Mouse (Mus musculus): ENCODE results near the gene Ubtd2. TPM values are rescaled to one million over a fixed set of nuclear protein-coding genes. Genes with fewer than 3 reads are reported as not detected.

Gene Ubtd2
- 64.4 and 71.9 TPM in 2 replicates for polyA plus RNA-seq (2016; fragmentation: Nextera tagmentation; extraction: Ambion mirVana)

DNA sequence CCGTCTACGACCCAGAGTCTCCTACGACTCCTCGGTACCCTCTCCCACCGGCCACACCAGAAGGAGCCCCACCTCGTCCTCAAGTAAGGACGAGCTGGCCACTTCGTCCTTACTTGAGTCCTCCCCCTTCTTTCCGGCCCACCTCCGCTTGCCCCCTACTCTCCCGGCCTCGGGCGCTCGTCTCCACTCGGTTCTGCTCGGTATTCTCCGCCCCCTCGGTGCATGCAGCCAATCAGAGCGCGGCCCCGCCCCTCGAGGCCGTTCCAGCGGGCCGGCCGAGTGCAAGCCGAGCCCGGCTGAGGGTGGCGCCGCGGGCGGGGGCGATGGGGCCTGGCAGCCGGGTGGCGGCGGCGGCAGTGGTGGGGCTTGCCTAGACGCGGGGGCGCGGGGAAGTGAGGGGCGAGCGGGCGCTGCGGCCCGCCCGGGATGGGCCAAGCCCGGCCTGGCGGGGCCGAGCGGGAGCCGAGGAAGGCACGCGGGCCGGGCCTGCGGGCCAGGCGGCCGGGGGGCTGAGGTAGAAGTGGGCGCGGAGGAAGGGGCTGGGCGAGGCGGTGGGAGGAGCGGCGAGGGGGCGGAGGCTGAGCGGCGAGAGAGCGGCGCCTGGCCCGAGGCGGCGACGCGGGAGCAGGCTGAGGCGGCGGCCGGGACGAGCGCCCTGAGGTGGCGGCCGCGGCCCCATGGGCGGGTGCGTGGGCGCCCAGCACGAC is at the start of gene Ubtd2:
TSS of gene Ubtd2 (plus strand) at position 571 of the 707 bp plus-strand sequence.
- peak; percentile 98 for ATAC-seq (ENCODE audit: low FRiP score)
- Histone ChIP-seq H3K4me2 (replicated peaks) (peak within 1 kb of the TSS; percentile 91), H3K27ac (peak within 1 kb of the TSS; percentile 98), H3K36me3 (no peaks in the 10 kb centered on the region), H3K27me3 (no peaks in the 10 kb centered on the region), H3K9me3 (replicated peaks) (no peaks in the 10 kb centered on the region), H3K9ac (peak within 1 kb of the TSS; percentile 92), H3K4me1 (peaks cover 16% of the 10 kb centered on the region), H3K4me3 (peak within 1 kb of the TSS; percentile 95)
- under 1% methylated on average over 71 of the region's 86 CpGs for WGBS

DNA sequence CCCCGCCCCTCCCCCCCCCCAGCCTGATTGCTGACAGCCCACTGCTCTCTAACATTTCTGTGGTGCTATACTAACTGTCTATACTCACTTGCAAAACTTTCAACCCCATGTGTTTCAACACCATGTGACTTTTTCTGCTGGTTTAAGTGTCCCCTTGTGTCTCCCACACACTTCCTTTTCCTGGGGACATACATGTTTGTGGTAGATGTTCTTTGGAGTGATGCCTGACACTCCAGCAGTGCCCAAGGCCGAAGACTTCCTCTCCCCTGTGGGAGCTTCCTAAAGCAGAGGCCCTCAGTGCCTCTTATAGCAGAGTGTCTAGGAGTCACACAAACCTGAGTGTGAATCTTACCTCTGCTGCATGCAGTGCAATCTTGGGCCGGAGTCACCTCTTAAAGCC is 47.3 kb upstream of the Ubtd2 start:
- ATAC-seq (ENCODE audit: low FRiP score), result no peak
- H3K4me3 ChIP-seq, result no peak overlapping the region
- WGBS, result 90% methylated on average over 3 of the region's 3 CpGs
- H3K9me3 ChIP-seq (replicated peaks), result no peaks in the 10 kb centered on the region
- H3K9ac ChIP-seq, result no peak overlapping the region
- peaks cover 11% of the 10 kb centered on the region for H3K4me1 ChIP-seq
- no peak overlapping the region for H3K4me2 ChIP-seq (replicated peaks)
- H3K27me3 ChIP-seq, result no peaks in the 10 kb centered on the region
- no peak overlapping the region for H3K27ac ChIP-seq
- peaks cover 46% of the 10 kb centered on the region for H3K36me3 ChIP-seq

DNA sequence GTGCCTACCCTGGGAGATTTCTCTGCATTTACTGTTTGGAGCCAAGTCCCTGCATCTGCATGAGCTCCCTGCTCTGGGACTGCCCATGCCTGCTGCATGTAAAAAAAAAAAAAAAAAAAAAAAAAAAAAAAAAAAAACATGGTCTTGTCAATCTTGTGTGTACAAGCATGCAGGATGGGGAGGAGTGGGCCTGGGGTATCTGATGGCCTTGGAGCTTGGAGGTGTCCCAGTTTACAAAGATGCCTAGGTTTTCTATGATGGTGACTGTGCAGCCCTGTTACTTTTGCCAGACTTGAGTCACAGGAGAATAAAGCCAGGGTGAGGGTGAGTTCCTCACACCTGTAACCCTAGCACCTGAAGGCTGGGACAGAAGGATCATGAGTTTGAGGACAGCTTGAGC is 46.1 kb upstream of the Ubtd2 start:
- Histone ChIP-seq H3K4me1 (peaks cover 11% of the 10 kb centered on the region), H3K9me3 (replicated peaks) (no peaks in the 10 kb centered on the region), H3K27ac (no peak overlapping the region), H3K4me2 (replicated peaks) (no peak overlapping the region), H3K27me3 (no peaks in the 10 kb centered on the region), H3K9ac (no peak overlapping the region), H3K4me3 (no peak overlapping the region), H3K36me3 (peaks cover 56% of the 10 kb centered on the region)
- no peak for ATAC-seq (ENCODE audit: low FRiP score)

DNA sequence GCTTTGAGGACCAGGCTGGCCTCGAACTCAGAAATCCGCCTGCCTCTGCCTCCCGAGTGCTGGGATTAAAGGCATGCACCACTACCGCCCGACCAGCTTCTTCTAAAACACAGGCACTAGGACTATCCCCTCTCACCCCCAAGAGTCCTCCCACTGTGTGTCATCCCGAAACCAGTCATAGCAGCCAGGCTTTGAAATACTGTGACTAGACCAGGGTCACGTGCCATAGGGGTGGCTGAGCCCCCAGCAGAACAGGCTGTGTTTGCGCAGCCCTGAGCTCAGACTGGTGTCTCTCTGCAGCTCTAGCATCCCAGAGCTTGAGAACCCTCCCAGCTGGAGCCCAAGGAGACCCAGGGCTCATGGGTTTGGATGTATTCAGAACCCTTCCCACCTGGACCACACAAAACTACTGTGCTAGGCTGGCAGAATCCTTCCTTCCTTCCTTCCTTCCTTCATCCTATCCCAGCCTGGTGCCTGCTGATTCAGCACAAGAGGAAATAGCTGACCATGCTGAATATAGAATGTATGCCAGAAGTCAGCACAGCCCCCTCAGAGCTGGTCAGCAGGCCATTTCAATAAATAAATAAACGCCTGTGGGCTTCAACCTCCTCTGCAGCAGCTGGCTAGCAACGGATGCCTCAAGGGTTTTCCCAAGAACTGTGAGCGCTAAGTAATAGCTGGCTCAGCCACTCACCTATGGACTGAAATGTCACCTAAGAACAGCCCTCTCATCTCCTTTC is 45.2 kb upstream of the Ubtd2 start:
- WGBS, result 89% methylated on average over 11 of the region's 11 CpGs
- Histone ChIP-seq H3K4me1 (peaks cover 6% of the 10 kb centered on the region), H3K36me3 (peaks cover 65% of the 10 kb centered on the region), H3K4me2 (replicated peaks) (no peak overlapping the region), H3K27ac (no peak overlapping the region), H3K4me3 (no peak overlapping the region), H3K9me3 (replicated peaks) (no peaks in the 10 kb centered on the region), H3K27me3 (no peaks in the 10 kb centered on the region), H3K9ac (peak overlapping the region; percentile 18; the same call in 1 of the 2 replicates)
- no peak for ATAC-seq (ENCODE audit: low FRiP score)

DNA sequence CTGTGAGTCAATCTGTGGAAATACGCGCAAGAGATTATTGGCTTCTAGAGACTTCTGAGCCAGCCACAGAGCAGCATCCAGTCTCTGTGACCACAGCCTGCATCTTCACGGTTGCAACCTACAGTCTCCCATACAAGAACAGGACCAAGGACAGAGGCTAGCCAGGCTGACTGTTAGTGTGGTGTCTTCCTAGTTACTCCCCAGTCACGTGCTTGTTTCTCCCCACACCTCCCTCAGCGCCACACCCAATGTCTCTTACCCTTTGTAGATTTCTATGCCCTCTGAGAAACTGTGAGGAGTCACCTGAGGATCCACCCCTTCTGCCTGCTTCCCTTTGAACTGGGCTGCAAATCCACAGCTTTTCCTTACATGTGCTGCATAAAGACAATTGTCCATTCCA is 35.2 kb upstream of the Ubtd2 start:
- H3K9ac ChIP-seq, result no peak overlapping the region
- 81% methylated on average over 5 of the region's 5 CpGs for WGBS
- no peak overlapping the region for H3K4me3 ChIP-seq
- no peaks in the 10 kb centered on the region for H3K27me3 ChIP-seq
- no peak overlapping the region for H3K4me2 ChIP-seq (replicated peaks)
- H3K36me3 ChIP-seq, result peaks cover 90% of the 10 kb centered on the region
- no peak overlapping the region for H3K27ac ChIP-seq
- ATAC-seq (ENCODE audit: low FRiP score), result no peak
- no peaks in the 10 kb centered on the region for H3K4me1 ChIP-seq
- no peaks in the 10 kb centered on the region for H3K9me3 ChIP-seq (replicated peaks)

DNA sequence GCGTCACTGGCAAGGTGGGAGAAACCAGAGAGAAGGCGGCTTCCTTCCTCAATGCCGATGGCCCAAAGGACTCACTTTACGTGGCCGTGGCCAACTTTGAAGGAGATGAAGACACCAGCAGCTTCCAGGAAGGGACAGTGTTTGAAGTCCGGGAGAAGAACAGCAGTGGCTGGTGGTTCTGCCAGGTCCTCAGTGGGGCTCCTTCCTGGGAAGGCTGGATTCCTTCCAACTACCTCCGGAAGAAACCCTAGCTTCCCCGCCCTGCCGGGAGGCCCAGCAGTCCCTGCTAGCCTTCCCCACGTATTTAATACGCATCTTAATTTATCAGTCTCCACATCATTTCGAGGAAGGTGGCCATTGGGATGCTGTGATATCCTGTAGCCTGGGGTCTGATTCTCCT is 31.9 kb upstream of the Ubtd2 start:
- ATAC-seq (ENCODE audit: low FRiP score), result no peak
- peaks cover 67% of the 10 kb centered on the region for H3K36me3 ChIP-seq
- no peaks in the 10 kb centered on the region for H3K9me3 ChIP-seq (replicated peaks)
- no peak overlapping the region for H3K4me3 ChIP-seq
- no peak overlapping the region for H3K27ac ChIP-seq
- H3K4me1 ChIP-seq, result no peaks in the 10 kb centered on the region
- H3K4me2 ChIP-seq (replicated peaks), result no peak overlapping the region
- no peaks in the 10 kb centered on the region for H3K27me3 ChIP-seq
- no peak overlapping the region for H3K9ac ChIP-seq
- WGBS, result 82% methylated on average over 12 of the region's 12 CpGs

DNA sequence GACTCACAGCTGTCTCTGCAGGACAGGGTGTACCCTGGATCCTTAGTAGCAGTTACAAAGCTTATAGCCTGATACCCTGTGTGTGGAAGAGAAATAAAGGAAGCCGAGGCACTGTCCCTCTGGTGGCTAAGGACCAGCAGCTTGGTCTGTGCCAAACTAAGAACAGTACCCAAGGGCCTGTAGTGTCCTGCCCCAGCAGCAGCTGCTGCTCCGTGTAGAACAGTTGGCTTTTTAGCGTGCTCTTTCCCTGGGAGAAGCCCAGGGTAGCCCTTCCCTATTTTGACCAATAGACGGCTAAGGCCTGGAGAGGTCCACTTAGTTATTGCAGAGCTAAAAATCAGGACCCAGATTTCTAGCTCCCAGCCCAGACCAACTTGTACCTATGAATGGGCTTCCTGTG is 30.6 kb upstream of the Ubtd2 start:
- no peaks in the 10 kb centered on the region for H3K27me3 ChIP-seq
- no peak overlapping the region for H3K4me2 ChIP-seq (replicated peaks)
- H3K36me3 ChIP-seq, result peaks cover 60% of the 10 kb centered on the region
- no peak overlapping the region for H3K9ac ChIP-seq
- no peak overlapping the region for H3K4me3 ChIP-seq
- 88% methylated on average over 4 of the region's 4 CpGs for WGBS
- no peaks in the 10 kb centered on the region for H3K9me3 ChIP-seq (replicated peaks)
- H3K4me1 ChIP-seq, result no peaks in the 10 kb centered on the region
- H3K27ac ChIP-seq, result no peak overlapping the region
- ATAC-seq (ENCODE audit: low FRiP score), result no peak

DNA sequence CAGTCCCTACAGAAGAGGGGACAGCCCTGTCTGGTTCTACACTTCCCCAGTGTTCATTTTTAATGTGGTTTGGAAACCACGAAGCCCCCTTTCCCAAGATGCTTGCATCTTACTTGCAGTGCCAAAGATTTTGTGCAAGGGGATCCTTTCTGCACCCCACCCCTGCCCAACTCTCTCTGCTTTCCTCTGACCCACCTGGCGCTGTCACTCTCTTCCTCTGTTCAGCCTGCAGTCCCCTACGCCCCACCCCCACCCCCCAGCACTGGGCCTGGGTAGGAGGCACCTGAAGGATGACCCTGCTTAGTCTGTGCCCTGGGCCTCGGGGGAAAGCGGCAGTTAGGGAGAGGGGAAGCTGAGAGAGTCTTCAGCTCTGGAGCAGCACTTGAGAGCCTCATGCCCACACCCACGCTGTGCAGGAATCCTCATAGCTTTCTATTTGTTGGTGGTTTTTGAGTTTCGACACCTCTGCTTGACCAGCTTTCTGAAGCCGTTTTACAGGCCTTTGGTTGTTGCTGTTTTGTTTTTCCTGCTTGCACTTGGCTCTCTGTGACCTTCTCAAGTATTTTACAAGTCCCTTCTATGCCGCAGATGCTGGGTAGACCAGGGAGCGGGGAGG is 30.0 kb upstream of the Ubtd2 start:
- H3K36me3 ChIP-seq, result peaks cover 55% of the 10 kb centered on the region
- H3K27me3 ChIP-seq, result no peaks in the 10 kb centered on the region
- no peak for ATAC-seq (ENCODE audit: low FRiP score)
- no peaks in the 10 kb centered on the region for H3K9me3 ChIP-seq (replicated peaks)
- no peak overlapping the region for H3K9ac ChIP-seq
- H3K27ac ChIP-seq, result no peak overlapping the region
- H3K4me2 ChIP-seq (replicated peaks), result no peak overlapping the region
- 76% methylated on average over 10 of the region's 10 CpGs for WGBS
- H3K4me1 ChIP-seq, result no peaks in the 10 kb centered on the region
- no peak overlapping the region for H3K4me3 ChIP-seq

DNA sequence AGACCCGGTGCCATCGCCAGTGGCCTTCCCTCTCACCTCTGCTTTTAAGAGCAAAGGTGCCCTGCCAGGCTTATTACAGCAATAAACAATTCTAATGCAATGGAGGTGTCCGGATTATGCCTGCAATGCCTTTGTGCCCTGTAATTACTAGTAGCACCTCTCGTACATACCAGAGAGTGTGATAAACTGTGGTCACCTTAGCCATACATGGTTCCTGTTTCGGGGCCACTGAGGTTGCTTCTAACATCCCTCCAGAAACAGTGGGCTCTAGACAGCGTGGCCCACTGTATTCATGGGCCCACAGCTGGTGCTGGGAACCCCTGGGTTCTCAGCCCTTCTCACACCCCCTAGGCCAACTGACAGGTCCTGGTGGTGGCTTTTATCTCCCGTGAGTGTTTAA is 27.6 kb upstream of the Ubtd2 start:
- H3K4me2 ChIP-seq (replicated peaks), result no peak overlapping the region
- H3K4me3 ChIP-seq, result no peak overlapping the region
- H3K27me3 ChIP-seq, result no peaks in the 10 kb centered on the region
- no peaks in the 10 kb centered on the region for H3K4me1 ChIP-seq
- no peak overlapping the region for H3K9ac ChIP-seq
- H3K27ac ChIP-seq, result no peak overlapping the region
- no peak for ATAC-seq (ENCODE audit: low FRiP score)
- H3K9me3 ChIP-seq (replicated peaks), result no peaks in the 10 kb centered on the region
- WGBS, result 84% methylated on average over 7 of the region's 7 CpGs
- H3K36me3 ChIP-seq, result peaks cover 33% of the 10 kb centered on the region

- H3K9ac ChIP-seq, result no peak overlapping the region
- no peaks in the 10 kb centered on the region for H3K9me3 ChIP-seq (replicated peaks)
- no peaks in the 10 kb centered on the region for H3K27me3 ChIP-seq
- H3K36me3 ChIP-seq, result no peaks in the 10 kb centered on the region
- no peak for ATAC-seq (ENCODE audit: low FRiP score)
- H3K4me1 ChIP-seq, result no peaks in the 10 kb centered on the region
- H3K27ac ChIP-seq, result no peak overlapping the region
- no peak overlapping the region for H3K4me2 ChIP-seq (replicated peaks)
- WGBS, result 64% methylated on average over 6 of the region's 6 CpGs
- no peak overlapping the region for H3K4me3 ChIP-seq
These were observed 19.6 kb upstream of the Ubtd2 start for GRCm38 (mm10) chr11:32435410-32436060.

GRCm38 (mm10) chr11:32442576-32442975 is 12.6 kb upstream of the Ubtd2 start:
- no peak overlapping the region for H3K9ac ChIP-seq
- H3K27me3 ChIP-seq, result no peaks in the 10 kb centered on the region
- WGBS, result 76% methylated on average over 3 of the region's 3 CpGs
- H3K36me3 ChIP-seq, result no peaks in the 10 kb centered on the region
- no peak overlapping the region for H3K4me3 ChIP-seq
- no peak overlapping the region for H3K27ac ChIP-seq
- no peaks in the 10 kb centered on the region for H3K9me3 ChIP-seq (replicated peaks)
- ATAC-seq (ENCODE audit: low FRiP score), result no peak
- no peaks in the 10 kb centered on the region for H3K4me1 ChIP-seq
- no peak overlapping the region for H3K4me2 ChIP-seq (replicated peaks)

DNA sequence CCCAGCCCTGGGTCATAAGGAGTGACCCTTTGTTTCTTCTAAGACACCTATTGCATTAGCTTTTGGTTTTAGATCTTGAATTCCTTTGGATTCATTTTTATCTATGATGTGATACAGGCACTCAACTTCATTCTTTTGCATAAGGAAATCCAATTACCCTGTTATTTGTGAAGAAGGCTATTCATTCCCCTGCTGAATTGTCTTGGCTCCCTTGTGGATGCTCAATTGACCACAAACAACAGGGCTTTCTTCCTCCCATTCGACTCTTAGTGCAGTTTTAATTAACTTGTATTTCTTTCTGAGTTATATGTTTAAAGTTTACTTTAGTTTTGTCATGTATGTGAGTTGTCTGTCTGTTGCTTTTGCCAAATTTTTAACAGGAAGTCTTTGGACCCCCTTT is 10.9 kb upstream of the Ubtd2 start:
- no peak for ATAC-seq (ENCODE audit: low FRiP score)
- Histone ChIP-seq H3K4me1 (no peaks in the 10 kb centered on the region), H3K27me3 (no peaks in the 10 kb centered on the region), H3K4me2 (replicated peaks) (no peak overlapping the region), H3K36me3 (no peaks in the 10 kb centered on the region), H3K27ac (no peak overlapping the region), H3K4me3 (no peak overlapping the region), H3K9ac (no peak overlapping the region), H3K9me3 (replicated peaks) (no peaks in the 10 kb centered on the region)
- WGBS, result 4% methylated on average over 1 of the region's 1 CpGs

All from hindbrain, embryonic 12.5 days (tissue).